Mouse (Mus musculus): ENCODE measurements around the gene Tnfrsf12a.
A peak's percentile ranks its signal among the peaks of the same experiment; 100 is the strongest.

The Tnfrsf12a gene

GRCm38 (mm10) chr17:23644613-23645495 is 32.4 kb downstream of the Tnfrsf12a start, which contains the start of gene Mmp25:
TSS of gene Mmp25 (minus strand) at chr17:23645277.
- DNase-seq = peak in 1 of 2 experiments; percentile 26

- DNase-seq = peak in 1 of 2 experiments; percentile 7
Observed at GRCm38 (mm10) chr17:23631241-23631640, 46.0 kb downstream of the Tnfrsf12a start.

- peak; percentile 83 to 88 for DNase-seq
Observed at GRCm38 (mm10) chr17:23630195-23631020, 46.9 kb downstream of the Tnfrsf12a start.

- no peak for DNase-seq
Observed at GRCm38 (mm10) chr17:23627813-23628212, 49.5 kb downstream of the Tnfrsf12a start.

Measured in cerebellum, postnatal 25 days (tissue).